Mouse (Mus musculus) kidney, adult 2 months (tissue): ENCODE measurements around the gene Tmcc3. TPM values are rescaled to one million over a fixed set of nuclear protein-coding genes. Genes with fewer than 3 reads are reported as not detected.

Experiments used
- DNase-seq: peaks from one replicate; pipeline ENCODE4 v3.0.0; 2021
- H3K27ac ChIP-seq: fragments of 200-500 bp; 2 replicates; pipeline ENCODE4 v1.5.1; 2012; ENCODE audit warnings: low read depth, low read length, control low read depth, inconsistent platforms; ENCODE audit not compliant: insufficient read depth
- H3K27me3 ChIP-seq: fragments of 200-500 bp; replicated peaks from 2 replicates; pipeline ENCODE4 v1.6.1; 2012; ENCODE audit warnings: mild to moderate bottlenecking, moderate library complexity, low read length, inconsistent platforms; ENCODE audit not compliant: control insufficient read depth, insufficient read depth
- H3K36me3 ChIP-seq: fragments of 200-500 bp; 2 replicates; pipeline ENCODE4 v1.6.1; 2012; ENCODE audit warnings: mild to moderate bottlenecking, moderate library complexity, low read length, inconsistent platforms; ENCODE audit not compliant: control insufficient read depth, insufficient read depth
- H3K4me1 ChIP-seq: fragments of 200-500 bp; 2 replicates; pipeline ENCODE4 v1.6.1; 2011; ENCODE audit warnings: low read length; ENCODE audit not compliant: control insufficient read depth, insufficient read depth
- H3K4me3 ChIP-seq: fragments of 200-500 bp; 2 replicates; pipeline ENCODE4 v1.5.1; 2011; ENCODE audit warnings: mild to moderate bottlenecking, low read depth, low read length, control low read depth; ENCODE audit not compliant: insufficient read depth
- CTCF ChIP-seq: fragments of 200-500 bp; conservative IDR thresholded peaks from 2 replicates; pipeline ENCODE4 v1.5.1; 2011; ENCODE audit warnings: low read depth, mild to moderate bottlenecking, control low read depth, low read length, moderate library complexity, mixed read lengths; ENCODE audit not compliant: insufficient read depth, insufficient read length
- POLR2A ChIP-seq: fragments of 200-500 bp; IDR thresholded peaks from one replicate; pipeline ENCODE4 v1.6.1; 2011; ENCODE audit warnings: low read depth, low read length, control low read depth
- WGBS: fragments of 180-500 bp; shearing (Covaris S2); methylation state at CpG from one replicate; pipeline ENCODE4 v1.1.7; 2018; 5-methylcytosine and 5-hydroxymethylcytosine counted together
- polyA plus RNA-seq: library from polyadenylated mRNA; depleted of rRNA; stranded (reverse); fragments of >200 nt; gene quantifications from 2 replicates; pipeline ENCODE4 v1.2.3, GENCODE M21; 2012

The Tmcc3 gene
- polyA plus RNA-seq, 1 experiment: 11.2 TPM

DNA sequence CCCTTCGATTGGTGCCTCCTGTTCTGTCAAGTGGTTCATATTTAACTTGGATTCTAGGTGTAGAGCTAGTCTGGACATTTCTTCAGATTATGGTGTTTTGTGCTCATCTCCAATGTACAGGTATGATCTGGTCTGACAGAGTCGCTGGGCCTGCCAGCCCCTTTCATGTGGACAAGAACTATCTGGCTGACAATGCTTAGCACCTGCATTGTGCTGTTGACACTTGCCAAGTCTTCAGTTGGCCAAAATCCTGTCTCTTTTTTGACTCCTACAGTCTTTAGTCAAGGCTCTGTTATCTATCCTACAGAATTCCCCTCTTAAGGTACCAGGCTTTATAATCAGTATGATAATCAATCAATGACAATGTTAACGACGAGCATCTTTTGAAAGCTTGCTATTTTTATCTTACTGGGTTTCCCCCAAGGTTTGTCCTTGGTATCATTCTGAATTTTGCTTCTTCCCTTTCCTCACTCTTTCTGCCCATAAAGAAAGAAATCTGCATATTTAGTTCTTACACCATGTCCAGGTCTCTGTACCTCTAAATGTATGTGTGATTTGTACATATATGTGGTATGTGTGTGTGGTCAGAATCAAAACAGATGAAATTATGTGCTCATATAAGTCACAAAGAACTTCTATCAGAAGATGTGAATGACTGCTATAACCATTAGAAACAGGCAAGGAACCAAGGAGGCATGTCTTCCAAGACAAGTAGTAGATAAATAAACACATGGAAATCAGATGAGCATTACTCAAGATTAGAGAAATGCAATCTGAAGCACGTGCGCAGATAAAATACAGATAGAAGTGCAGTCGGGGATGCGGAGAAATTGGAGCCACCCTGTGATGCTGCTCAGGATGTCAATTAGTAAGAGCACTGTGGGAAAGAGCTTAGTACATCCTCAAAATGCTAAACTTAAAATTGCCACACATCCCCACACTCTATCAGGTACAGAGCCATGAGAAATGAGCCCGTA, 41.4 kb downstream of the Tmcc3 start:
- WGBS: 90% methylated on average over 9 of the region's 9 CpGs
- TF ChIP-seq CTCF (no peak), POLR2A (no peak)
- no peak for DNase-seq
- Histone ChIP-seq H3K27me3 (no peaks in the 10 kb centered on the region), H3K36me3 (no peaks in the 10 kb centered on the region), H3K4me3 (no peak overlapping the region), H3K4me1 (no peaks in the 10 kb centered on the region), H3K27ac (no peak overlapping the region)

DNA sequence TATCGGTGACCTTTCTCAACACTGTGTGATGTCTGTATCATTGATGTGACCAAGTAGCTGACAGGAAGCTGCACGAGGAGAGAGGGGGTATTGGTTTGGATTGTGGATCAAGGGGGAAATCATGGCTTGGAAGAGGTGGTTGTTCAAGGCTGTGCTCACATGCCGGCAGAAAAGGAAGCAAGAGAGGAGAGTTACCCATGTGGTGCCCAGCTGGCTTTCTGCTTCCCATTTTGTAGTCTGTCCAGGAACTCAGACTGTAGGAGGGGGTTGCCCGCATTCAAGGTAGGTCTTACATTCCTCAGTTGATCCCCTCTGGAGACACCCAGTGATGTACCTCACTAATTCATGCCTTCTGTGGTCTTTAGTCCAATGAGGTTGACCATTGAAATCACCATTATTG, 42.3 kb downstream of the Tmcc3 start:
- no peaks in the 10 kb centered on the region for H3K36me3 ChIP-seq
- 69% methylated on average over 4 of the region's 4 CpGs for WGBS
- no peaks in the 10 kb centered on the region for H3K4me1 ChIP-seq
- TF ChIP-seq CTCF (no peak), POLR2A (no peak)
- no peak for DNase-seq
- no peak overlapping the region for H3K4me3 ChIP-seq
- no peaks in the 10 kb centered on the region for H3K27me3 ChIP-seq
- no peak overlapping the region for H3K27ac ChIP-seq

DNA sequence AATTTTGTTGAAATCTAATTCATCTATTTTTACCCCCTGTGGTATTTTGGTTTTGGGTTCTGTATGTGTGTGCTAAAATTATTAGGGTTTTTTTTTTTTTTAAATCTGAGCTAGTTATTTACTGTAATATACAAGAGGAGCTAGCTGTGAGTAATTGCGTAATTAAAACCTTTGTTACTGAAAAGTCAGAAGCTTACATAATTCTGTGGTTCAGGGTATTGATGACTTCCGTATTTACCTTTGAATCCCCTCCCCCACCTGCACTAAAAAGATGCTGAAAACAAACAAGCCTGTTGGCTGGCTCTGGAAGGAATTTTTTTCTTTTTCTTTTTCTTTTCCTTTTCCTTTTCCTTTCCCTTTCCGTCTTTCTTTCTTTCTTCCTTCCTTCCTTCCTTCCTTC, 42.7 kb downstream of the Tmcc3 start:
- no peak overlapping the region for H3K4me3 ChIP-seq
- DNase-seq: no peak
- TF ChIP-seq POLR2A: no peak
- TF ChIP-seq CTCF: no peak
- no peak overlapping the region for H3K27ac ChIP-seq
- WGBS: 80% methylated on average over 3 of the region's 3 CpGs
- H3K4me1 ChIP-seq: no peaks in the 10 kb centered on the region
- H3K36me3 ChIP-seq: no peaks in the 10 kb centered on the region
- no peaks in the 10 kb centered on the region for H3K27me3 ChIP-seq

DNA sequence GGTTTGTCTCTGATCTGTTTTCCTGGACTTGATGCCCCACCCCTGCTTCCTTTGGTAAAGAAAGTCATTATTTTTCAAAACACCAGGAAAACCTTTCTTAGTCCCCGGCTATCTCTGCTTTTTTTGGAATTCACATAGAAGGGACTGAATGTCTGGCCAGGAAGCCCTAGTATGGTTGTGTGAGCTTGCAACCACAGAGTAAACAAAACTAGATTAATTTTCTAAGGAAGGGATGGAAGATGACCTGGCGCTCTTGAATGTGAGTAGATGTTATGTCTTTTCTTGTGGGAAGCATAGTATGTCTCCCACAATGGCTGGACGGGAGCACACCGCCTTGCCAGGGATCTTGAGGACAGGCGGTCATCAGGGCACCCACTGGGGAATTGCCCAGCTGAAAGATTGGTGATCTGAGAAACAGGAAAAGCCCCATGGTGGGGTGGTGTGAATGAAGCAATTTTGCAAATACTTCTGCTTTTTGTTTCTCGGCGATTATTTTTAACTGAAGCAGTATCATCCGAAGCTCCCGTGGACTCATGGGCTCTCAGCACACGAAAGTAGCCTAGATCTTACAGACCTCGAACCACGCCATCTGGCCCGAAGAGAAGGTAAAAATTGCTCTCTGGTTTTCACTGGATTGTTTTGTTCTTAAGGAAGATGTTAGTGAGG, 44.9 kb downstream of the Tmcc3 start:
- Histone ChIP-seq H3K4me3 (no peak overlapping the region), H3K4me1 (no peaks in the 10 kb centered on the region), H3K27ac (peak overlapping the region; percentile 51; the same call in 1 of the 2 replicates), H3K36me3 (no peaks in the 10 kb centered on the region), H3K27me3 (no peaks in the 10 kb centered on the region)
- DNase-seq: peak; percentile 35
- 77% methylated on average over 13 of the region's 13 CpGs for WGBS
- TF ChIP-seq CTCF (no peak), POLR2A (no peak)

DNA sequence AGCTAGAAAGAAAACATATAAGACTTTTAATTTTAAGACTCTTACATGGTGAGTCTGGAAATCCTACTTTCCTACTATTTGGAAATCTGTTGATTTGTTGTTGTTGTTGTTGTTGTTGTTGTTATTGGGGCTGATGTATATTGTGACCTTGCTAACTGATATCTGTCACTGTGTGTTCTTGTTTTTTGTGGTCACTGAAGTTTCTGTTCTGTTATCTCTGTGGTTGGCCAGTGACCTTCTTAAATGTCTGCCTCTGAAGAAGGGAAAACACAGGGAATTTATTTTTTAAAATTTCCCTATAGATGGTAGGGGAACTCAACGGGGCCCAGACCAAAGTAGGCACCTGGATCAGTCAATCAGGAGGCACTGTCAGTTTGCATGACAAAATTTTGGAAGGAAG, 48.9 kb downstream of the Tmcc3 start:
- Histone ChIP-seq H3K4me3 (no peak overlapping the region), H3K4me1 (no peaks in the 10 kb centered on the region), H3K36me3 (no peaks in the 10 kb centered on the region), H3K27ac (no peak overlapping the region), H3K27me3 (no peaks in the 10 kb centered on the region)
- WGBS: 65% methylated on average over 1 of the region's 1 CpGs
- no peak for TF ChIP-seq CTCF
- TF ChIP-seq POLR2A: no peak
- DNase-seq: no peak

DNA sequence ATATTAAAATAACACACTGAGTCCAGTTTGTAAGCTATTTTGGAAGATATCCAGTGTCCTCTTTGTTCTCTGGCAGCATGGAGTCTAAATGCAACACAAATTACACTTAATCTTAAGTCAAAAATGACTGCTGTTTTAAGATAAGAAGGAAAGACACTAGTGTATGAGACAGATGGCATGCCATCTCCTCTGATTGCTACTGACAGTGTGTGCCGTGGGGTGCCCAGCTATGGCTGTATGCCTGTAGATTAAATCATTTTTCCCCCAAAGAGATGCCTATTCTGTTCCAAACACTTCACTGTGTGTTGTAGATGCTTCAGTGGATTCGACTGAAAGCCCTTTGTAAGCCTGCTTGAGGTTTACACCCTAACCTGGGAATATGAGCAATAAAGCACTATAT, 59.5 kb downstream of the Tmcc3 start:
- WGBS: 78% methylated on average over 2 of the region's 2 CpGs

DNA sequence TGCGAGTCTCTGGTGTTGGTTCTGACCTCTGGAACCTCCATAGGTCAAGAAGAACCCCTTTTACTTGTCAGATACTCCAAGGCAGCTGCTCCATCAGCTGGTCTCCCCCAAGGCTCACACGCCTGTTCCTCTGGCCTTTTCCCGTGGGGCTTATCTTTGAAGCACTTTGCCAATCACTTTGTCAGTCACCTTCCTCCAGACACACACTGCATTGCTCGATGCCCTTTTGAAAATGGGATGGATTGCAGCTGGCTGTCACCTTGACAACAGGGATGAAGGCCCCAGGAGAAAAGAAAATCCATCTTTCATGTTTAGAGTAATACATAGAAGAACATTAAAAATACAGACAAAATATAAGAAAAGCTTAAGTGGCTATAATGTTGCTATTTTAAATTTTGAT, 65.2 kb downstream of the Tmcc3 start:
- WGBS: 78% methylated on average over 4 of the region's 4 CpGs
- H3K36me3 ChIP-seq: no peaks in the 10 kb centered on the region
- no peak overlapping the region for H3K27ac ChIP-seq
- no peaks in the 10 kb centered on the region for H3K27me3 ChIP-seq
- DNase-seq: no peak
- H3K4me3 ChIP-seq: no peak overlapping the region
- no peak for TF ChIP-seq CTCF
- no peak for TF ChIP-seq POLR2A
- peaks cover 14% of the 10 kb centered on the region; the same call in 1 of the 2 replicates for H3K4me1 ChIP-seq

More for the DNA sequence above, 59.5 kb downstream of the Tmcc3 start:
- no peak for TF ChIP-seq POLR2A
- TF ChIP-seq CTCF: no peak
- no peak for DNase-seq
- H3K4me3 ChIP-seq: no peak overlapping the region
- H3K27ac ChIP-seq: no peak overlapping the region
- H3K4me1 ChIP-seq: no peaks in the 10 kb centered on the region
- no peaks in the 10 kb centered on the region for H3K27me3 ChIP-seq
- no peaks in the 10 kb centered on the region for H3K36me3 ChIP-seq
